8 mouse cellular contexts compared by ENCODE assay signal in genomic region chr13:102905361-102905950, GRCm38 (mm10).
DNase-seq lines count a peak whose midpoint lies in the region; ATAC-seq and TF ChIP-seq lines count a peak whose summit lies in the region.

No protein-coding gene starts in this region.

- 4% methylated on average over 16 of the region's 16 CpGs for WGBS in cerebellum, adult 2 months
- 1% methylated on average over 16 of the region's 16 CpGs for WGBS in hindbrain, postnatal 0 days
- WGBS in midbrain, embryonic 15.5 days = 2% methylated on average over 16 of the region's 16 CpGs

- H3K27ac ChIP-seq in cerebellum, adult 2 months (ENCODE audit: insufficient read depth, low read length) = no peak overlapping the region
- peak overlapping the region; percentile 74; the same call in 1 of the 2 replicates for H3K27ac ChIP-seq in hindbrain, postnatal 0 days
- peak overlapping the region; percentile 82; the same call in 1 of the 2 replicates for H3K27ac ChIP-seq in midbrain, embryonic 15.5 days

- no peak for TF ChIP-seq CTCF in cerebellum, adult 2 months (IDR thresholded peaks at IDR 0.05; ENCODE audit: borderline replicate concordance, insufficient read depth, low read depth, low read length)
- TF ChIP-seq CTCF in hindbrain, postnatal 0 days (IDR thresholded peaks at IDR 0.05; ENCODE audit: low read depth) = no peak

- H3K9ac ChIP-seq in hindbrain, postnatal 0 days (replicated peaks; ENCODE audit: low read length) = peak overlapping the region; percentile 47
- H3K9ac ChIP-seq in midbrain, embryonic 15.5 days = peak overlapping the region; percentile 47

- H3K27me3 ChIP-seq in cerebellum, adult 2 months (ENCODE audit: control insufficient read depth, insufficient read depth, low read length) = no peaks in the 10 kb centered on the region
- H3K27me3 ChIP-seq in hindbrain, postnatal 0 days (ENCODE audit: insufficient read depth, low read length) = no peaks in the 10 kb centered on the region
- H3K27me3 ChIP-seq in midbrain, embryonic 15.5 days (replicated peaks) = no peaks in the 10 kb centered on the region

- ATAC-seq in hindbrain, postnatal 0 days = no peak
- no peak for ATAC-seq in midbrain, embryonic 15.5 days (replicated peaks)
- no peak for ATAC-seq in granulocyte monocyte progenitor cell, adult 5-6 weeks (replicated peaks; ENCODE audit: poor library complexity, severe bottlenecking)

- H3K9me3 ChIP-seq in hindbrain, postnatal 0 days (ENCODE audit: low read length) = no peaks in the 10 kb centered on the region
- H3K9me3 ChIP-seq in midbrain, embryonic 15.5 days = no peaks in the 10 kb centered on the region

- TF ChIP-seq POLR2A in cerebellum, adult 2 months (IDR thresholded peaks at IDR 0.05; ENCODE audit: borderline replicate concordance, insufficient read depth, low read length) = no peak

- peak overlapping the region; percentile 59 for H3K4me3 ChIP-seq in cerebellum, adult 2 months (replicated peaks; ENCODE audit: insufficient read depth, low read depth, low read length)
- peak overlapping the region; percentile 46 for H3K4me3 ChIP-seq in hindbrain, postnatal 0 days (ENCODE audit: low read length)
- peak overlapping the region; percentile 49 for H3K4me3 ChIP-seq in midbrain, embryonic 15.5 days

- no peaks in the 10 kb centered on the region for H3K4me1 ChIP-seq in cerebellum, adult 2 months (ENCODE audit: control insufficient read depth, insufficient read depth, low read length)
- peaks cover 5% of the 10 kb centered on the region; the same call in 1 of the 2 replicates for H3K4me1 ChIP-seq in hindbrain, postnatal 0 days (ENCODE audit: insufficient read depth, low read length)
- peaks cover 10% of the 10 kb centered on the region for H3K4me1 ChIP-seq in midbrain, embryonic 15.5 days

- H3K4me2 ChIP-seq in hindbrain, postnatal 0 days (ENCODE audit: low read depth, low read length) = peak overlapping the region; percentile 62
- H3K4me2 ChIP-seq in midbrain, embryonic 15.5 days = peak overlapping the region; percentile 83

- peak in 1 of 2 experiments; percentile 15 for DNase-seq in cerebellum, adult 2 months
- no peak for DNase-seq in cerebellum, adult 9-11 months
- DNase-seq in thymus, postnatal 25 days = peak; percentile 16
- no peak for DNase-seq in thymus, adult 18-20 months
- no peak for DNase-seq in hindbrain, postnatal 0 days (ENCODE audit: low spot score)
- DNase-seq in urinary bladder, postnatal 10 days (ENCODE audit: low spot score) = no peak

- H3K36me3 ChIP-seq in hindbrain, postnatal 0 days (ENCODE audit: insufficient read depth, low read length) = no peaks in the 10 kb centered on the region
- H3K36me3 ChIP-seq in midbrain, embryonic 15.5 days (replicated peaks) = no peaks in the 10 kb centered on the region
